Mouse (Mus musculus) frontal cortex, postnatal 25 days (tissue): Measurements from ENCODE around the gene Gm765.

Experiments
- DNase-seq, 2 experiments: peaks; one replicate each; pipeline ENCODE4 v3.0.0; 2022; ENCODE audit warnings: low spot score in 2 of 2

The Gm765 gene

GRCm38 (mm10) chr6:98221970-98222369 is 120.6 kb downstream of the Gm765 start:
- DNase-seq: peak in 1 of 2 experiments; percentile 6

- no peak for DNase-seq
Observed at GRCm38 (mm10) chr6:98212225-98212624, 130.3 kb downstream of the Gm765 start.

- DNase-seq: no peak
Observed at GRCm38 (mm10) chr6:98210237-98210636, 132.3 kb downstream of the Gm765 start.

- no peak for DNase-seq
Observed at GRCm38 (mm10) chr6:98208051-98208450, 134.5 kb downstream of the Gm765 start.

GRCm38 (mm10) chr6:98198706-98199105 is 143.8 kb downstream of the Gm765 start:
- no peak for DNase-seq

- DNase-seq: no peak
Observed at GRCm38 (mm10) chr6:98190745-98191442, 151.7 kb downstream of the Gm765 start.
